Mouse (Mus musculus): Measurements from ENCODE around the gene Socs1. TPM values are rescaled to one million over a fixed set of nuclear protein-coding genes. Genes with fewer than 3 reads are reported as not detected.
A peak's percentile ranks its signal among the peaks of the same experiment; 100 is the strongest.

Socs1 gene
- polyA plus RNA-seq, 1 experiment from 2014 or later, result 3.2 TPM

DNA sequence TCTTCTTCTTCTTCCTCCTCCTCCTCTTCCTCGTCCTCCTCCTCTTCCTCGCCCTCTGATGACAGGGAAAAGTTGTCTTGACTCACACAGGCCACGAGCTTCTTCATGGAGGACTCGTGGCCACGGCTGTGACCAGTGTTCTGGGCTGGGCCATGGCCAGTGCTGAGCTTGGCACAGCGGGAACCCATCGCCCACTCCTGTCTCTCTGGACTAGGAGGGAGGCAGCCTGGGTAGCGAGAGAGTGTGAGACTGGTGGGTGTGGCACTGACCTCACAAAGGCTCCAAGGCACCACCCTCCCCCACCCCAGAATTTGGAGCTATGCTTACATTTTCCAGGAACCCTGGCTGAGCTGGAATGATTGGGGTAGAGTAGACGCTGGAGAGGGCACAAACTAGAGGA is 5.4 kb upstream of the Socs1 start, which contains the start of gene Prm3:
Prm3 (minus strand) TSS at position 213 of the 400 bp plus-strand sequence.
- H3K27me3 ChIP-seq (replicated peaks; ENCODE audit: control insufficient read depth, insufficient read depth, low read length), result peaks cover 16% of the 10 kb centered on the region

GRCm38 (mm10) chr16:10788866-10789265 is 3.5 kb upstream of the Socs1 start:
- Histone ChIP-seq H3K4me1 (replicated peaks; ENCODE audit: control insufficient read depth, insufficient read depth, low read length) (peaks cover 12% of the 10 kb centered on the region), H3K9me3 (ENCODE audit: control insufficient read depth, low read length) (no peaks in the 10 kb centered on the region), H3K4me3 (ENCODE audit: low read depth, low read length) (no peak overlapping the region), H3K27me3 (replicated peaks; ENCODE audit: control insufficient read depth, insufficient read depth, low read length) (peaks cover 15% of the 10 kb centered on the region), H3K36me3 (ENCODE audit: control insufficient read depth, insufficient read depth, low read length) (no peaks in the 10 kb centered on the region), H3K27ac (ENCODE audit: low read depth, low read length) (no peak overlapping the region), H3K9ac (ENCODE audit: low read depth, low read length) (no peak overlapping the region), H3K4me2 (no peak overlapping the region)
- 68% methylated on average over 4 of the region's 4 CpGs for WGBS
- DNase-seq (ENCODE audit: low spot score) (no peak), ATAC-seq (replicated peaks; ENCODE audit: low FRiP score) (no peak)

More for the DNA sequence above, 5.4 kb upstream of the Socs1 start, which contains the start of gene Prm3:
- H3K4me3 ChIP-seq (ENCODE audit: low read depth, low read length), result no peak within 1 kb of the TSS
- no peaks in the 10 kb centered on the region for H3K36me3 ChIP-seq (ENCODE audit: control insufficient read depth, insufficient read depth, low read length)
- ATAC-seq (replicated peaks; ENCODE audit: low FRiP score), result no peak
- no peak within 1 kb of the TSS for H3K27ac ChIP-seq (ENCODE audit: low read depth, low read length)
- no peaks in the 10 kb centered on the region for H3K9me3 ChIP-seq (ENCODE audit: control insufficient read depth, low read length)
- WGBS, result 68% methylated on average over 9 of the region's 9 CpGs
- no peak for DNase-seq (ENCODE audit: low spot score)
- no peak within 1 kb of the TSS for H3K9ac ChIP-seq (ENCODE audit: low read depth, low read length)
- peaks cover 5% of the 10 kb centered on the region; the same call in 1 of the 2 replicates for H3K4me1 ChIP-seq (replicated peaks; ENCODE audit: control insufficient read depth, insufficient read depth, low read length)
- H3K4me2 ChIP-seq, result no peak within 1 kb of the TSS

GRCm38 (mm10) chr16:10788271-10788670 is 2.9 kb upstream of the Socs1 start, which contains the start of gene Tnp2:
TSS of gene Tnp2 (minus strand) at chr16:10788660.
- Histone ChIP-seq H3K4me3 (ENCODE audit: low read depth, low read length) (no peak within 1 kb of the TSS), H3K9me3 (ENCODE audit: control insufficient read depth, low read length) (no peaks in the 10 kb centered on the region), H3K27ac (ENCODE audit: low read depth, low read length) (no peak within 1 kb of the TSS), H3K4me2 (no peak within 1 kb of the TSS), H3K4me1 (replicated peaks; ENCODE audit: control insufficient read depth, insufficient read depth, low read length) (peaks cover 13% of the 10 kb centered on the region), H3K36me3 (ENCODE audit: control insufficient read depth, insufficient read depth, low read length) (no peaks in the 10 kb centered on the region), H3K27me3 (replicated peaks; ENCODE audit: control insufficient read depth, insufficient read depth, low read length) (peaks cover 21% of the 10 kb centered on the region), H3K9ac (ENCODE audit: low read depth, low read length) (no peak within 1 kb of the TSS)
- DNase-seq (ENCODE audit: low spot score) (no peak), ATAC-seq (replicated peaks; ENCODE audit: low FRiP score) (no peak)
- WGBS, result 52% methylated on average over 16 of the region's 16 CpGs

- WGBS, result 70% methylated on average over 7 of the region's 7 CpGs
- H3K9ac ChIP-seq (ENCODE audit: low read depth, low read length), result no peak overlapping the region
- H3K9me3 ChIP-seq (ENCODE audit: control insufficient read depth, low read length), result no peaks in the 10 kb centered on the region
- no peak for ATAC-seq (replicated peaks; ENCODE audit: low FRiP score)
- H3K4me1 ChIP-seq (replicated peaks; ENCODE audit: control insufficient read depth, insufficient read depth, low read length), result peaks cover 18% of the 10 kb centered on the region
- no peak for DNase-seq (ENCODE audit: low spot score)
- no peak overlapping the region for H3K4me3 ChIP-seq (ENCODE audit: low read depth, low read length)
- H3K27me3 ChIP-seq (replicated peaks; ENCODE audit: control insufficient read depth, insufficient read depth, low read length), result peaks cover 28% of the 10 kb centered on the region
- no peak overlapping the region for H3K4me2 ChIP-seq
- H3K36me3 ChIP-seq (ENCODE audit: control insufficient read depth, insufficient read depth, low read length), result no peaks in the 10 kb centered on the region
- H3K27ac ChIP-seq (ENCODE audit: low read depth, low read length), result no peak overlapping the region
These were observed 2.3 kb upstream of the Socs1 start for GRCm38 (mm10) chr16:10787548-10788058.

DNA sequence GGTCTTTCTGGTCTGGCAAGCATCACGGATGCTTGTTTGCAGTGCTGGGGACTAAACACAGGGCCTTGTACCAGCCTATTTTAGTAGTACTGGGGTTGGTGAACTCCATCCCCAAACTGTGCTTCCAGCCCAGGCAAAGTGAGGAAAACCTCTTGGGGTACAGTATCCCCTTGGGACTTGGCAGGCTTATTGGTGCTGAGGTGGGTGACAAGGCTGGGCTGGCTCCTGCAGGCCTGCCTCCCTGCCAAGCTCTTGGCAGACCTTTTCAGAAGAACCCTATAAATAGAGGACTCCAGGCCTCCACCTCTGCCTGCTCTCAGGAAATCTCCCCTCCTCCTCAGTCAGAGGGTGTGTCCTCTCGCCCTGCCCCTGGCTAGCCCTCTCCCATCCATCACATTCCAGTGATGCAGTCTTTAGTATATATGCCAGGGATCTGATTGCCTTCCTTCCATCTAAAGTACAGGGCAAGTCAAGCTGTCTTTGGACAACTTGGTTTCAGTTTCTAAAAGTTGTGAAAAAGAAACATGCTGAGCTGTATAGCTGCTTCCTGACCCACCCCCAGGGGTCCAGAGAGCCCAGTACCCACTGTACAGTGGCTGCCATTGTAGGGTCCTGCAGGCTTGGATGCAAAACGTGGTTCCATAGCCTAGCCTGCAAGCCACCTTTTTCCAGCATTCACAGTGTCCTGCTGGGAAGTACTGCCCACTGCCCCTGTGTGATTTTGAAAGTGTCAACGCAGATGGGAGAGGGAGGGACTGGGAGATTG is 1.6 kb upstream of the Socs1 start:
- Histone ChIP-seq H3K27ac (ENCODE audit: low read depth, low read length) (no peak overlapping the region), H3K36me3 (ENCODE audit: control insufficient read depth, insufficient read depth, low read length) (no peaks in the 10 kb centered on the region), H3K9me3 (ENCODE audit: control insufficient read depth, low read length) (no peaks in the 10 kb centered on the region), H3K4me2 (peak overlapping the region; percentile 100), H3K4me1 (replicated peaks; ENCODE audit: control insufficient read depth, insufficient read depth, low read length) (peaks cover 22% of the 10 kb centered on the region), H3K4me3 (ENCODE audit: low read depth, low read length) (no peak overlapping the region; the same call in 1 of the 2 replicates), H3K27me3 (replicated peaks; ENCODE audit: control insufficient read depth, insufficient read depth, low read length) (peaks cover 31% of the 10 kb centered on the region), H3K9ac (ENCODE audit: low read depth, low read length) (no peak overlapping the region)
- DNase-seq (ENCODE audit: low spot score) (no peak), ATAC-seq (replicated peaks; ENCODE audit: low FRiP score) (no peak)
- 56% methylated on average over 4 of the region's 4 CpGs for WGBS

DNA sequence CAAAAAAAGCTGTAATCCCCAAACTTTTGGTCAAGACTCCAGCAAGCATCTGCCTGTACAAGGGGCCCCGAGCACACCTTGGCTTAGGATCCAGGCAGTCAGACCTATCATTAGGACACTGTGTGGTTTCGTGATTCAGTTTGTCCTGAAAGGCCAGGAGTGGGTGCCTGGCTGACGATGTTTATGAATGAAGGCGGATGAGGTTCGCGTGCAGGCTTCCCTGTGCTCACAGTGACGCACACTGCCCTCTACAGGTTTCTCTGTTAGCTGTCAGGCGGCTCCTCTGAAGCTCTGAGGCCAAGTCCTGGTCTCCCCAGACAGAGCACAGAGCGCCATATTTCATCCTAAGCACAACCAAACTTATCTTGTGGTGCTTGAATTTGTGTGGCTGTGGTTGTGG is 952 bp upstream of the Socs1 start:
- Histone ChIP-seq H3K27ac (ENCODE audit: low read depth, low read length) (peak overlapping the region; percentile 92), H3K9ac (ENCODE audit: low read depth, low read length) (peak overlapping the region; percentile 72), H3K4me1 (replicated peaks; ENCODE audit: control insufficient read depth, insufficient read depth, low read length) (peaks cover 22% of the 10 kb centered on the region), H3K36me3 (ENCODE audit: control insufficient read depth, insufficient read depth, low read length) (no peaks in the 10 kb centered on the region), H3K9me3 (ENCODE audit: control insufficient read depth, low read length) (no peaks in the 10 kb centered on the region), H3K4me2 (peak overlapping the region; percentile 100), H3K4me3 (ENCODE audit: low read depth, low read length) (peak overlapping the region; percentile 65), H3K27me3 (replicated peaks; ENCODE audit: control insufficient read depth, insufficient read depth, low read length) (peaks cover 31% of the 10 kb centered on the region)
- ATAC-seq (replicated peaks; ENCODE audit: low FRiP score) (peak; percentile 52), DNase-seq (ENCODE audit: low spot score) (peak; percentile 75)
- WGBS, result 1% methylated on average over 9 of the region's 9 CpGs

GRCm38 (mm10) chr16:10784793-10785370 is 454 bp downstream of the Socs1 start:
- Histone ChIP-seq H3K27me3 (replicated peaks; ENCODE audit: control insufficient read depth, insufficient read depth, low read length) (peaks cover 29% of the 10 kb centered on the region), H3K27ac (ENCODE audit: low read depth, low read length) (peak overlapping the region; percentile 92; the same call in 1 of the 2 replicates), H3K9me3 (ENCODE audit: control insufficient read depth, low read length) (no peaks in the 10 kb centered on the region), H3K4me3 (ENCODE audit: low read depth, low read length) (peak overlapping the region; percentile 65), H3K9ac (ENCODE audit: low read depth, low read length) (peak overlapping the region; percentile 72), H3K4me1 (replicated peaks; ENCODE audit: control insufficient read depth, insufficient read depth, low read length) (peaks cover 22% of the 10 kb centered on the region), H3K36me3 (ENCODE audit: control insufficient read depth, insufficient read depth, low read length) (no peaks in the 10 kb centered on the region), H3K4me2 (peak overlapping the region; percentile 100)
- under 1% methylated on average over 47 of the region's 55 CpGs for WGBS
- peak; percentile 77 for ATAC-seq (replicated peaks; ENCODE audit: low FRiP score)
- DNase-seq (ENCODE audit: low spot score), result peak; percentile 94

DNA sequence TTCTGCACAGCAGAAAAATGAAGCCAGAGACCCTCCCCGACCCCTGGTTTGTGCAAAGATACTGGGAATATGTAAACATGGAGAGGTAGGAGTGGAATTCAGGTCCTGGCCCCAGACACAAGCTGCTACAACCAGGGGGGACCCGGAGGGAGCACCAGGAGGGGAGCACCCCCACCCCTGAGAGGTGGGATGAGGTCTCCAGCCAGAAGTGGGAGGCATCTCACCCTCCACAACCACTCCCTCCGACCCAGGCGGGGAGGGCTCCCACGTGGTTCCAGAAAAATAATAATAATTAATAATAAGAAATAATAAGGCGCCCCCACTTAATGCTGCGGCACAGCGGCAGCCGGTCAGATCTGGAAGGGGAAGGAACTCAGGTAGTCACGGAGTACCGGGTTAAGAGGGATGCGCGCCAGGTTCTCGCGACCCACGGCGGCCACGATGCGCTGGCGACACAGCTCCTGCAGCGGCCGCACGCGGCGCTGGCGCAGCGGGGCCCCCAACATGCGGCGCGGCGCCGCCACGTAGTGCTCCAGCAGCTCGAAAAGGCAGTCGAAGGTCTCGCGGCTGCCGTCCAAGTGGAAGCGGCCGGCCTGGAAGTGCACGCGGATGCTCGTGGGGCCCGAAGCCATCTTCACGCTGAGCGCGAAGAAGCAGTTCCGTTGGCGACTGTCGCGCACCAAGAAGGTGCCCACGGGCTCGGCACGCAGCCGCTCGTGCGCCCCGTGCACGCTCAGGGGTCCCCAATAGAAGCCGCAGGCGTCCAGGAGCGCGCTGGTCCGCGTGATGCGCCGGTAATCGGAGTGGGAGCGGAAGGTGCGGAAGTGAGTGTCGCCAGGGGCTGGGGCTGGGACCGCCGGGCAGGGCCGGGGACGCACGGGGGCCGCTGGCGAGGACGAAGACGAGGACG is 1.2 kb downstream of the Socs1 start:
- WGBS, result 3% methylated on average over 81 of the region's 81 CpGs
- peak overlapping the region; percentile 100 for H3K4me2 ChIP-seq
- H3K27me3 ChIP-seq (replicated peaks; ENCODE audit: control insufficient read depth, insufficient read depth, low read length), result peaks cover 27% of the 10 kb centered on the region
- H3K9ac ChIP-seq (ENCODE audit: low read depth, low read length), result peak overlapping the region; percentile 62
- peaks cover 22% of the 10 kb centered on the region for H3K4me1 ChIP-seq (replicated peaks; ENCODE audit: control insufficient read depth, insufficient read depth, low read length)
- H3K27ac ChIP-seq (ENCODE audit: low read depth, low read length), result no peak overlapping the region
- ATAC-seq (replicated peaks; ENCODE audit: low FRiP score) (no peak), DNase-seq (ENCODE audit: low spot score) (no peak)
- H3K4me3 ChIP-seq (ENCODE audit: low read depth, low read length), result peak overlapping the region; percentile 65
- H3K9me3 ChIP-seq (ENCODE audit: control insufficient read depth, low read length), result no peaks in the 10 kb centered on the region
- no peaks in the 10 kb centered on the region for H3K36me3 ChIP-seq (ENCODE audit: control insufficient read depth, insufficient read depth, low read length)
